Mouse (Mus musculus) adrenal gland (tissue): ENCODE data around the gene Fam189a2.

Experiments
- intact Hi-C: fragments of 180-260 bp; cut with DNase I; formaldehyde crosslinking; loops from one replicate; pipeline ENCODE4 v1.15.1; 2025

The Fam189a2 gene

GRCm38 (mm10) chr19:24029616-24030510 is 956 bp downstream of the Fam189a2 start:
- intact Hi-C loops: loop anchor here (5.0 kb wide), 1 partner anchor 58 kb away; no protein-coding TSS in a partner anchor

- intact Hi-C loops: no loop called here
Measured at GRCm38 (mm10) chr19:24025876-24026275, 4.9 kb downstream of the Fam189a2 start.

GRCm38 (mm10) chr19:24024667-24025066 is 6.2 kb downstream of the Fam189a2 start:
- intact Hi-C loops: no loop called here

- intact Hi-C loops: no loop called here
Measured at GRCm38 (mm10) chr19:24024131-24024530, 6.7 kb downstream of the Fam189a2 start.

GRCm38 (mm10) chr19:24023351-24023750 is 7.5 kb downstream of the Fam189a2 start:
- intact Hi-C loops: no loop called here

GRCm38 (mm10) chr19:24022771-24023170 is 8.0 kb downstream of the Fam189a2 start:
- intact Hi-C loops: no loop called here

- intact Hi-C loops: no loop called here
Measured at GRCm38 (mm10) chr19:24022301-24022700, 8.5 kb downstream of the Fam189a2 start.

GRCm38 (mm10) chr19:24020736-24021135 is 10.1 kb downstream of the Fam189a2 start:
- intact Hi-C loops: no loop called here

GRCm38 (mm10) chr19:24019609-24020008 is 11.2 kb downstream of the Fam189a2 start:
- intact Hi-C loops: no loop called here

- intact Hi-C loops: no loop called here
Measured at GRCm38 (mm10) chr19:24018396-24018795, 12.4 kb downstream of the Fam189a2 start.

- intact Hi-C loops: no loop called here
Measured at GRCm38 (mm10) chr19:24017892-24018291, 12.9 kb downstream of the Fam189a2 start.

GRCm38 (mm10) chr19:24017427-24017826 is 13.4 kb downstream of the Fam189a2 start:
- intact Hi-C loops: no loop called here

- intact Hi-C loops: no loop called here
Measured at GRCm38 (mm10) chr19:24016706-24017386, 14.0 kb downstream of the Fam189a2 start.

GRCm38 (mm10) chr19:24013241-24013640 is 17.6 kb downstream of the Fam189a2 start:
- intact Hi-C loops: no loop called here

GRCm38 (mm10) chr19:24012479-24012878 is 18.3 kb downstream of the Fam189a2 start:
- intact Hi-C loops: no loop called here

- intact Hi-C loops: no loop called here
Measured at GRCm38 (mm10) chr19:24007638-24008360, 23.0 kb downstream of the Fam189a2 start.

- intact Hi-C loops: no loop called here
Measured at GRCm38 (mm10) chr19:24007002-24007637, 23.7 kb downstream of the Fam189a2 start.

- intact Hi-C loops: no loop called here
Measured at GRCm38 (mm10) chr19:23995766-23996399, 34.9 kb downstream of the Fam189a2 start.

GRCm38 (mm10) chr19:23988166-23988565 is 42.7 kb downstream of the Fam189a2 start:
- intact Hi-C loops: no loop called here

GRCm38 (mm10) chr19:23987291-23987690 is 43.5 kb downstream of the Fam189a2 start:
- intact Hi-C loops: no loop called here

GRCm38 (mm10) chr19:23984186-23984585 is 46.6 kb downstream of the Fam189a2 start:
- intact Hi-C loops: no loop called here
